Mouse (Mus musculus): Measurements from ENCODE around the gene Lamtor5.

GRCm38 (mm10) chr3:107276626-107277025 is 2.0 kb upstream of the Lamtor5 start:
- no peak for TF ChIP-seq POLR2A (IDR thresholded peaks at IDR 0.05; ENCODE audit: borderline replicate concordance, extremely low read depth, low read depth, low read length)
- no peak for TF ChIP-seq CTCF (IDR thresholded peaks at IDR 0.05; ENCODE audit: insufficient read depth, low read length)
